Mouse (Mus musculus) adrenal gland, adult 18-20 months (tissue): ENCODE data around the gene Pik3ca. TPM values are rescaled to one million over a fixed set of nuclear protein-coding genes. Genes with fewer than 3 reads are reported as not detected.

ENCODE experiments used
- DNase-seq, 2 experiments: peaks; one replicate each; pipeline ENCODE4 v3.0.0; 2021 to 2022; ENCODE audit warnings: low spot score in 2 of 2
- long read RNA-seq, 2 experiments: library from polyadenylated mRNA; stranded (forward); transcript quantifications; one replicate each; pipeline ENCODE4 v2.0.0; 2021
- total RNA-seq, 2 experiments: library from RNA; stranded (reverse); gene quantifications; 1 replicate in 1 of 2; 2 replicates in 1 of 2; pipeline ENCODE4 v1.2.3; 2021

Gene Pik3ca
- total RNA-seq = 10 to 100 TPM; 42.3 to 59.5 TPM
- long read RNA-seq, experiment 1, partial matches to known transcripts = 1 of 20 reads
- long read RNA-seq, experiment 1, other reads (novel, unspliced or antisense) = 19 of 20 reads
- long read RNA-seq, experiment 2, partial matches to known transcripts = 5 of 38 reads
- long read RNA-seq, experiment 2, other reads (novel, unspliced or antisense) = 33 of 38 reads

DNA sequence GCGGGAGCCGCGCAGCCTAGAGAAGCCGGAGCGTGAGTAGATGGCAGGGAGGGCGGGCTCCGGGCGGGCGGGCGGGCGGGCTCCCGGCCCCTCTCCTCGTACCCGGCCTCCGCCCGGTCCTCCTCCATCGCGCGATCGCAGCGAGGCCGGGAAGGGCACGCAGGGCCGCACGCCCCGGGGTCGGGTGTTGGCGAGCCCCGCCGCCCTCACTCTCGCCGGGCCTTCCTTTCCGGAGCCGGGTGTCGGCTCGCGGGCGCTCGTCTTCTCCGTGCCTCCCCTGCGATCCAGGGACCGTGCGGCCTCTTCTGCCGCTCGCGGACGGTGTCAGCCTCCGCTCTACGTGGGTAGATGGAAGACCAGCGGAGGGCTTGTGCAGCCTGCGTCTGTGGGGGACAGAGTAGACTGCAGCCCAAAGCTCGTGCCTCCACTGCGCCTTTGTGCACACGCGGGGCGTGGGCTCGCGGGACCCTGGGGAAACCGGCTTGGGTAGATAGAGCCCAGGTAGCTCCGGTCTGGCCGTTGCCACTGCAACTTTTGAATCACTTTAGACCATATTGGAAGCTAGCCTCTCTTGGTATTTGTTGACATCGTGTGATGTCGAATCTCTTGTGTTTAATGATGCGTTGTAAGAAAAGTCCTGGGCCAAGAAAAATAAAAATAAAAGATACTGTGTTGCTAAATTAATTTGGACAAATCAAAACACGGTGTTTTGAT, at the start of gene Pik3ca:
Gene Pik3ca (plus strand): TSS at position 211 of the 714 bp plus-strand sequence.
- DNase-seq = peak; percentile 55 to 57

DNA sequence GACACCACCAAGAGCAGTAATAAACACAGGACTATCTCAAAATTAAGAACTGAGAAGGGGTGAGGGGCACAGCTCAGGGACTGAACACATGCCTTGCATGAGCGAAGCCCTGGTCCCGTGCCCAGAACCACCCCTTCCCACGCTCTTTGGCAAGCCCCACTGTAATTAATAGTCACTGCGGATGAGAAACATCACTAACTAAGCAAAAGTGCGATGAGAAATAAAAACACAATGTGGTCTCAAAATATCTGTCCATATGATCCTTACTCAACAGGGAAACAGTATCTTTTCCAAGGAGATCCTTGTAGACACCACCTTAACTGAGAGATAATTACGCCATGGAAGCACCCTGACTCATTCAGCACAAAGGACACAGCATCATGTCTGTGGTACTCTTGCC, 49.6 kb upstream of the Pik3ca start:
- DNase-seq = no peak

DNA sequence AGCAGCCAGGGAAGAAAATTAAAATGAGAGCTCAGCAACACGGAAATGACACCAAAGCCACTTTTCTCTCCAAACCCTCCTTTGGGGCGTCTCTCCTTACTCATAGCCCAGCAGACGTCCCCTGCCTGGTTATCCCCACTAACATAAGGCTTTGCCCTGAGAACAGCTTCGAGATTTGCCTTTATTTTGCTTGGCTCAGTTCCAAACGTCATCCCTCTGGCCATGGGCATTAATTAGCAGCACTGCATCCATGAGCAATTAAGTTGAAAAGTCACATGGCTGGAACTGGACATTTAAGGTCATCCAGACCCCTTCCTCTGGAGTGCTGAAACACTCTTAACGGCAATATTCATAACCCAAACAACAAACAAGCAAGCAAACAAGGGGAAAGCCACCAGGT, 36.2 kb upstream of the Pik3ca start:
- no peak for DNase-seq

DNA sequence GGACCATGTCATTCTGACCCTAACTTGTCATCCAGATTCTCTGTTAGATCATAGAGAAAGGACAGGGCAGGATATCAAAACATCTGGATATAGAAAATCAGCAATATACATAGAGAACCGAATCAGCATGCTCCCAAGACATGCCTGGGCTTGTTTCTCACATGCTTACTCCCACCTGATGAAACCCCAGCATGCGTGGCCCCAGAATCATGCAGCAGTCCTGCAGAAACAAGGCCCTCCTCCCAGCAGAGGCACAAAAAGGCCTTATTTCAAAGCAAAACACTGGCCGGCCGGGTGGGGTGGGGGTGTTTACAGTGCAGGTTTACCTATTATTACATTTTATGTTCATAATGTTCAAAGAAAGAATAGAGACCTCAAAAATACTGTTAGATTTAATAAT, 33.3 kb upstream of the Pik3ca start:
- no peak for DNase-seq

DNA sequence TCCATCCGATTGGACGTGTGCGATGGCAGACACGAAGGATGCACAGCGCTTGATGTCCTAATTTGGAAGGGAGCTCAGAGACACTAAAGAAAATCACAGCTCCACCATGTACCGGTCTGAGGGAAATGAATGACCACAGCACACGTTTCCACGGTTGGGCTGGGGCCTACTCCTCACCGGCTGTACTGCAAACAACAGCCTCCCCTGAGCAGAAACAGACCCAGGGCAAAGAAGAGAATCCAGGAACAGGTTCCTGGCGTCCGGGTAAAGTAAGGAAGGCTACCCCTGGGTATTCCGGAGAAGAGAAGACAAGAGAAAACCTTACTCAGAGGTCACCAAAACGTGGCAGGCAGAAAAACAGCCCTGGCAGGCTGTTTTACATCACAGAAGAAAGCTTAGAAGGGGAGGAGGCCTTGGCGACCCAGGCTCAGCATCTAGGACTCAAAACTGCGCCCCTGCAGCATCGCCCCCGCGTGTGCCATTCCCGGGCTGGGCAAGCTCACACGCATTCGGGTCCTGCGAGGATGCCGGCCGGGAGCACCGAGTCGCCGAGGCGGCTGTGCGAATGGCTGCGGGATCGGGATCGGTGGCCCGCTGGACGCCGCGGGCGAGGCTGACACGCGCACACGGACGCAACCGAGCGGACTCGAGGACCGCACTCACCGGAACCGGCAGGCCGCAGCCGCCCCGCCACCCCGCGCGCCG, 32.5 kb upstream of the Pik3ca start:
- DNase-seq = peak in 1 of 2 experiments; percentile 25

DNA sequence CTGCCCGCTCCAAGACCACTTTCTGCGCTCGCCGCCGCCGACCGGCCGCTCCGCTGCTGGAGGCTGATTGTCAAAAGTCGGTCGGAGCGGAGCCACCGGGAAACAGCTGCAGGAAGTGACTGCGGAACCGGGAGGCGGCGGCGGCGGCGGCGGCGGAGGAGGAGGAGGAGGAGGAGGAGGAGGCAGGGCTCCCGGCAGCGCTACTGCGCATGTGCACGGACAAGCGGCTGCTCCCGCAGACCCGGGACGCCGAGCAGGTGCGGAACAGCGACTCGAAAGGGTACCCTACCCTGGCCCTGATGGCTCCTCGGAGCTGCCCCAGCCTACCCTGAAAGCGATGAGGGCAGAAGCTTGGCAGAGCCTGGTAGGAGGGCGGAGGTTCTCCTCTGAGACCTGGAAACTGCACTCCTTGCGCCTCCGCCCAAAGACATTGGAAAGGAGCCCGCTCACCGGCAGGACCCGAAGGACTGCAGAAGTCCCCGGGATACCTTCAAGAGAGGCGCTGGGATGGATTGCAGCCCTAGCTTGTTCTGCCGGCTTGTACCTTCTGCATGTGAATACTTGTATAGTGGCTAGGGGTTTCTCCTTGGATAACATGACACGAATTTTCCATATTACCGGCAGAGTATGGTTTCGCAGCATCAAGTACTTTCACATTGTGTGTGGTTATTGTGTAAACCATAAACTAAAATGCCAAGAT, 31.8 kb upstream of the Pik3ca start, which contains the start of gene Zmat3:
Gene Zmat3 (minus strand): TSS at position 469 of the 700 bp plus-strand sequence.
- DNase-seq = peak; percentile 84 to 88

DNA sequence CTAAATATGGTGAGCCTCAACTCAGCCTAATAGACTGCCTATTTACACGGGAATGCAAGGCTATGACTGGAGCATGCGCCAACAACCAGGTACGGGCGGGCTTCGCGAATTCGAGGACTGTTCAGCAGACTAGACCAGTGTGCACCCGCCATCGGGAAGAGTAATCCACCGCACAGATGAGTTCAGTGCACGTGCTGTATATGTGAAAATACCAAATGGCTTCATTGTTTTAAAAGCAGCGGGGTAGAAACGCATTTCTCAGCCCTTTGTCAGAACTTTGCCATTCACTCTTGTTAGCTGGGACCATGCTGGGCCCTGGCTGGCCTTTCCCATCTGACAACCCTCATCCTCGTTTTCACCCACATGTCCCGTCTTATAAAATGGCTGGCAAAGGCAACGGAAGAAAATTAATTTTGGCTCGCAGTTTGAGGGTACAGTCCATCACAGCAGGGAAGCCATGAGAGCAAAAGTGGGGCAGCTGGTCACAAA, 31.2 kb upstream of the Pik3ca start:
- no peak for DNase-seq

DNA sequence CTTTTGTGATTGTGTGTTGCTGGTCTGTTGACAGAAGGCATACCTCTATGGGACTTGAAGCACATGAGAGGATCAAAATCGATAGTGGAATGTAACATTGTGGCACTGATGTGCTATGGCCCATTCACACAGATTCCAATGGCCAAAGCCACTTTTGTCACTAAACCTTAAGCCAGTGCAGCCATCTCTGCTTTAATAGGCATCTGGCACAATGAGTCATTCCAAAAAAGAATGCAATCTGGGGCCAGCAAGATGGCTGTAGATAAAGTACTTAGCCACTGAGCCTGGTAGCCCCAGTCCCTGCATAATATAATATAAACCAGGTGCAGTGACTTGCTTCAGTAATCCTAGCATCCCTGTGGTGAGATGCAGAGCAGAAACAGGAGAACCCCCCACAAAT, 30.0 kb upstream of the Pik3ca start:
- no peak for DNase-seq

DNA sequence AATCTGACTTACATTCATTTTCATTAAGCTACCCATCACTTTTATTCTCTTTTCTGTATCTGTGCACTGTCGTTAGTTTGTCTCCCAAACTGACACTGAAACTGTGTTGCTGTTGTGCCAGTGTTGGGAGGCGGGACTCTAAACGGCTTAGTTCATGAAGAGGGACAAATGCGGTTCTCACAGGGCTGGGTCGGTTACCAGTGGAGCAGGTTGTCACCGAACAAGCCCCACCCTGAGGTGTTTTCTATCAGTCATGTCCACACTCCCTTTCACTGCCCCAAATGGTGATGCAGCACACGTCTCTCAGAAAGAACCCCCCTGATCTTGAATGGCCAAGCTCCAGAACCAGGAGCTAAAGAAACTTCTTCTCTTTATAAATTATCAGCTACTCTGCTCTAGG, 25.5 kb upstream of the Pik3ca start:
- DNase-seq = no peak

DNA sequence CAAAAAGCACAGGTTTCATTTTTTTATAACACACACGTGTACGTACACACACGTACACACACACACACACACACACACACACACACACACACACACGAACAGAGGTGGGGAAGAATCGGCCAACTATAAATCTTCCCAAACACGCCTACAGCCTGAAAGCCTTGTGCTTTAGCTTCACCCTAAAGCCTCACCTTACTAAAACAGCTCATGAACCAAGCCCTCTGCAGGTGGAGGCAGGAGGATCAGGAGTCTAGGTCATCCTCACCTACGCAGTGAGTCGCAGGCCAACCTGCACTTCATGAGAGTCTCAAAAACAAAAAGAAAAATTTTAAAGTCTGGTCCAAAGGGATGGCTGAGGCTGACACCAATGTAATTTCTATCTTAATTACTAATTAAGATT, 25.0 kb upstream of the Pik3ca start:
- no peak for DNase-seq

DNA sequence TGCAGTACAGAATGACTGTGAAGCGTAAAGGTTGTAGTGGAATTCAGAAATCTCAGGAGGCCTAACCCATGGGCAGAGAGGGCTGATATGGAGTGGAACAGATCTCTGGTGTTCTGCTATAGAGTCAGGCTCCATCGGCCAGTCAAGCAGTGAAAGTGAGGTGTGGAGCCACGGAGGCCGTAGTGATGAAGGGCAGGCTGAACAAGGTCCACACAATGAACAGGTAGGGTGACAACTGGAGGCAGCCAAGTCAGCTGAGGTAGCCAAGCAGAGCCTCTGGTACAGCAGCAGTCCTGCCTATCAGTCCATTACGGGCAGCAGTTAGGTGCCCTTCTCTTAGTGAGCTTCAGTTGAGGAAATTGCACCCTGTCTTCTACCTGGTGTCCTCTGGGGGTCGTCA, 24.2 kb upstream of the Pik3ca start:
- DNase-seq = no peak

DNA sequence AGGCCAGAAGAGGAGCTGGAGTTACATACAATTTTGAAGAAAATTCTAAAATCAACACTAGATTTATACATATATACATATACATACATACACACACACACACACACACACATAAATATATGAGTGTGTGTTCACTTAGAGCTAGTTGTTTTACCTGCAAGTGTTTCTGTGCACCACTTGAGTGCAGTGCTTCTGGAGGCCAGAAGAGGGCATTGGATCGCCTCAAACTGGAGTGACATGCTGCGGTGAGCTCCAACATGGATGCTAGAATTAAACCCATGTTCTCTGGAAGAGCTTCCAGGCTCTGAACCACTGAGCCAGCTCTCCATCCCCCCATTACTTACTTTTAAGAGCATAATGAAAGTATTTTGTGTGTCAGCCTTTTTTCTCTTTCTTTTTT, 17.6 kb upstream of the Pik3ca start:
- no peak for DNase-seq

DNA sequence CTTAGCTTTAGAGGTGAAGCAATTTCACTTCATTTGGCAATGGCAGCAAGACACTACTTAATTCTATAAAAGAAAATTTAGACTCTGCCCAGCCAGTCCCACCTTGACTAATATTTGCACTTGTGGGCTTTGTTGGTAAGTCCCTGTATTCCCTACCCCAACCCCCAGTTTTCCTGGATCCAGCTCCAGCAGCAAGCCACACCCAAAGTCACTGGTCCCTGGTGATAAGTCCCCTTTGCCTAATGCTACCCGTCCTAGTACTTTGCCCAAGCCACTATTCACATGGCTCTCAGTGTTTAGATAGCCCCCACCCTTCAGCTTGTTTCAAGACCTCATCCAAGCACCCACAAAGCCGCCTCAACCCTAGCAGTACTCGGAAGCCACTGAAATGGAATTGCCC, 15.9 kb upstream of the Pik3ca start:
- DNase-seq = no peak

DNA sequence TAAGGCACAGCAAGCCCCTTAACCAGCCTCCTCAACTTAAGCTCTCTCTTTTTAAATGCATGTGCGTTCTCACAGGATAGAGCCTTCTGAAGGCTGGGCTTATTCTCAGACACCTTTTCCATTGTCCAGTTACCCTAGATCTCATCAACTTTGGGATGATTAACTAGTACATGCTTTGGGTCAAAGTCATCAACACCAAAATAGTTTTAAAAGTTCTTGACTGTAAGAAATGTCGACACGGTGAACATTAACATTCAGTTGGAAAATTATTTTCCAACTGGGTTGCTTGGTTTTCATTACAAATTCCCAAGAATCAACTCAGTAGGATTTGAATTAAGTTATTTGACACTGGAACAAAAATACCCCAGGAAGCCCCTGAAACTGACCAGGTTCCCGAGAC, 4.6 kb upstream of the Pik3ca start:
- DNase-seq = no peak

DNA sequence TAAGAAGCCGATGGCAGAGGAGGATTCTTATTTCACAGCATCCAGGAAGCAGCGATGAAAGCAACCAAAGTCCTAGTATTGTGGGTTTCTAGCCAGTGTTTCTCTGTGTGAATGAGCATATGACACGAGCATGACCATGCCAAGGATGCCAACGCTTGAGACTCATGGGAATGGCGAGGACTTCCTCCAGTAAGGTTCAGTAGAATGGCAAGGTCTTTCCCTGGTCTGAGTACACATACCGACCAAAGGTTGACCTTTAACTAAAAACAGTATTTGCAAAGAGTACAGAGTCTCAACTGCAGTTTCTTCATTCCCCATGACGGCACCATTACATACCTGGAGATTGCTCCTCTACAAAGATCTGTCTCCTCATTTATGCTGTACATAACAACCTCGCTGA, 3.5 kb upstream of the Pik3ca start:
- DNase-seq = no peak

DNA sequence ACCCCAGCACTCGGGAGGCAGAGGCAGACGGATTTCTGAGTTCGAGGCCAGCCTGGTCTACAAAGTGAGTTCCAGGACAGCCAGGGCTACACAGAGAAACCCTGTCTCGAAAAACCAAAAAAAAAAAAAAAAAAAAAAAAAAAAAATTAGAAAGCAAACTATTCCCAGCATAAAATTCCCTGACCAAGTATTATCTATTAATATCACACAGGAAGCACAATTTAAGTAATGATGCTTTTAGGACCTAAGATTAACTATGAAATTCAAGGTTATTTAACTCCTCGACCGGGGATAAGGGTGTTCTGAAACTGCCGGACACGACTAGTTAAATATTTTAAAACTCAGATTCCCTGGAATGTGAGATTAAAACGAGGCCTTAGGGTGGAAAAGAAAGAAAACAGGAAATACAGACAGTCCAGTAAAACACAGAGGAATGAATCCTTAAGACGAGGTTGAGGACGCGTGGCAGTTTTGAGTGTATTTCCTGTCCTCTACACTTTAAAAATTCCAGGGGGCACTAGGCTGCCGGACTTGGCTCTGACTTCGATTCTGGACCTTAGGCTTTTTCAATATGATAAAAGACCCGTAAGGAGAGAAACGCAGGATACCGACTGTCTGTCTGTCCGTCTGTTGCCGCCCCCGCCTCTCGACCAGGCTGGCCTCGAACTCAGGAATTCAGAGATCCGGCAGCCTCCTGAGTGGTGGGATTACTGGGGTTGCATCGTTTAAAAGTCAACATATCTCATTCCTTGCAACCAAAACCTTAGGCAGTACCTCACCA, 1.5 kb upstream of the Pik3ca start:
- peak; percentile 37 to 40 for DNase-seq

DNA sequence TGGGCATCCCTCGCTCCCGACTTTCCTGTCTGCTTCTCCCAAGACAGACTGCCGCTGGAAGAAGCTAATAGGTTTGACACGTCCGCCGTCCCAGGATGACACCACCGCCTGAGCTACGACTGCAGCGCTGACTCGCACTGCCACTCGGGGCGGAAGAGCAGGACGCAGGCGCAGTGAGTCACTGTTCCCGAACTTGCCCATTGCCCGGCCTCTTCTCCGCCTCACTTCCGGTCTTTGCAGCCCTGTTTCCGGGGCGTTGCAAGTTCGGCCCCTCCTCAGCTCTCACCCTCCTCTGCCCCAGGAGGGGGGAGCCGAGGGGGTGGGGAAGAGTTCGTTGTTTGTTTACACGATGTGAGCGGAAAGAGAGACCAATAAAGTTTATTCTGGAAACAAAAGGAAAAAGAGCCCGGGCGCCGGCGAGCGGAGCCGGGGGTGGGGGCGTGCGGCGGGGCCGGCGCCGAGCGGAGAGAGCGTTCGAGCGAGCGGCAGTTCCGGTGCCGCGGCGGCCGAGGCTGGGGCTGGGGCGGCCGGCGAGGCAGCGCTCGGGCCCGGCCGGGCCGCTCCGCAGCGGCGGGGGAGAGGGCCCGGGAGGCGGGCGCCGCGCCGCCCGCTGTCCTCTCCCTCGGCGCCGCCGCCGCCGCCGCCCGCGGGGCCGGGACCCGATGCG, 544 bp upstream of the Pik3ca start:
- DNase-seq = peak; percentile 89 to 90

DNA sequence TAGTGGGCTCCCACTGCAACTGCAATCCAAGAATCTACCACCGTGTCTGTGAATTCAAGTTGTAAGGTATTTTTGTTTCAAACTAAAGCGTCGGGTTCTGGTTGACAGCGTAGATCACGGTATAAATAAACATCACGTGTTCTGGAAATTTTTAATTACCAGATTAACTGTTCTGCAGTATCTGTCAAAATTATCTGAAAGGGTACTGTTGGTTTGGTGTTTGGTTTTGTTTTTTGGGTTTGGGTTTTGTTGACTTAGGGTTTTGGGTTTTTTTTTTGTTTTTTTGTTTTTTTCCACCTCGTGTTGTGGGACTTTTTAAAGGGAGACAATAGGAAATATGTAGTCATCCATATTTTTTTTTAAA, 686 bp downstream of the Pik3ca start:
- DNase-seq = no peak

DNA sequence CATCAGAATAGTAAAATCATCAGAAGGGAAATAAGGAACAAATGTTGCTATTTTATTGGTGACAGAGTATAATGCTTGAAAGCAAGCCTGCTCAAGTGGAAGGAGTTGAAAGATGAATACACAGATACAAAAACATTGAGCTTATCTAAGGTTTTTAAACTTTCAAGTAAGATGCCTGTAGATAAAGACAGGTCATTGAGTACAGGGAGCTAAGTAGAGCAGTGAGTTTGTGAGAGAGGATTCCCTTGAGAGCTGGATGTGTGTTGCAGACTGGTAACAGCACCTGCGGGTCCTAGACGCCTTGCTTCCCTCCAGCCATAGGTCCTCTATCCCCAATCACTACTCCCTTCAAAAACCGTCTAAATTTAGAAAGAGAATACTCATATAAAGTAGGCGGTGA, 1.2 kb downstream of the Pik3ca start:
- DNase-seq = no peak

DNA sequence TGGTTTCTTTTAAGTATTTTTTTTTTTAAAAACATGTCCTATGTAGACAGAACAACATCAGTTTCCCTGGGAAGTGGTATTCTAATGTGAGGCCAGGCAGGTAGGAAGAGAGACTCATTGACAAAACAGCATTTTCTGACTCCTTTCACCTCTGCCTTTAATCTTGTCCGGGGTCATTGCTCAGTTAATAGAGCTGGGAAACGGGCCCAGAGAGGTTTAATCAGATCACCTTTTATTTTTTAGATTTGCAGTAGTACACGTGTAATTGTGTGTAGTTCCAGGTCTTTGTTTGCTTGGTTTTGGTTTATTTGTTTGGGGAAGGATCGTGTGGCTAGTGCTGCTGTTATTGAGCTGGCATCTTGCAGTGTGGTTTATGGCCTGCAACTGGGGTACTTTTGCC, 1.9 kb downstream of the Pik3ca start:
- no peak for DNase-seq
